Mouse (Mus musculus): ENCODE results near the gene Usp49.
"Not testable (repeated sequence)": the region's sequence is repeated elsewhere in the genome, so short reads cannot be mapped to it uniquely, and the experiment has no call there.

The Usp49 gene

DNA sequence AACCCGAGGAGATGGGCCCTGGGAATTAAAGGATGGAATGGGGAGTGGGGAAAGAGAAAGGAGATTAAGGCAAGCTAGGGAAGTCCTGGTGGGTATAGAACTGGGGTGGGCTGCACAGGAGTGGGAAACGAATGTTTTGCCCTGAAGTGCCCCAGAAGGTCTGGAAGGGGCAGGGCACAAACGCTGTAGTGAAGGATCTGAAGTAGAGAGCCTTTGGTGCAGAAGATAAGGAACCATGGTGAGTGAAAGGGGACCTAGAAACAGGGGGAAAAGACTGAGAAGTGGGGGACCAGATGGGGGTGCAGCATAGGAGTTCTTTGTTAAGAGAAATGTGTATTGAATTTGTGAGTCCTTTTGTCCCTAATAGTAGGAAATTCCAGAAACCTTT is at the start of gene Usp49:
TSS of gene Usp49 (plus strand) at position 13 of the 388 bp plus-strand sequence.
- DNase-seq (ENCODE audit: low read depth, low spot score), result no peak

DNA sequence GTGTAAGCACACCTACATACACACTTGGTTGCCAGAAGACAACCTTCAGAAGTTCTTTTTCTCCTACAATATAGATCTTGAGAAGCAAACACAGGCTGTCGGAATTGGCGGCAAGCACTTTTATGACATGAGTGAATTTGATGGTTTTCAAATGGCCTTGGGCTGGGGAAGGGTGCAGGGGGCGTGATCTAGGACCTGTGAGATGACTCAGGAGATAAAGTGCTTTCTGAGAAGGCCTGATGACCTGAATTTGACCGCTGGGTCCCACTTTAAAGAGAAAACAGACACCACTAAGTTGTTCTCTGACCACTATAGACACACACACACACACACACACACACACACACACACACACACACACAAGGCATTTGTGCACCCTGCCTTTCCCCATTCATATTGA is 49.5 kb upstream of the Usp49 start:
- no peak for DNase-seq (ENCODE audit: low read depth, low spot score)

DNA sequence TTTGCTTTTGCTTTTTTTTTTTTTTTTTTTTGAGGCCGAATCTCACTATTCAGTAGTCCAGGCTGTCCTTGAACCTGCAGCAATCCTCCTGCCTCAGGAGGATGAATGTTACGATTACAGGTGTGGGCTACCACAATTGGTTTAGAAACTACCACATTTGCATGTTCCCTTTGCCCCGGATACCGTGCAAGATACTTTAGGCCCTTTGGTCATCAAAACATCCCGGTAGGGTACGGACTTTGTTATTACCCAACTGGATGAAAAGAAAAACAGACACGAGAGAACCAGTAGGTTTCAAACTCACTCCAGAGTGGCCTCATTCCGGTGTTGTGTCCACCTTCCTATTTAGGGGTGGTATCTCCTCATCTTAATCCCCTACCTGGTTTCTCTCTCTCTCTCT is 42.0 kb upstream of the Usp49 start:
- no peak for DNase-seq (ENCODE audit: low read depth, low spot score)

DNA sequence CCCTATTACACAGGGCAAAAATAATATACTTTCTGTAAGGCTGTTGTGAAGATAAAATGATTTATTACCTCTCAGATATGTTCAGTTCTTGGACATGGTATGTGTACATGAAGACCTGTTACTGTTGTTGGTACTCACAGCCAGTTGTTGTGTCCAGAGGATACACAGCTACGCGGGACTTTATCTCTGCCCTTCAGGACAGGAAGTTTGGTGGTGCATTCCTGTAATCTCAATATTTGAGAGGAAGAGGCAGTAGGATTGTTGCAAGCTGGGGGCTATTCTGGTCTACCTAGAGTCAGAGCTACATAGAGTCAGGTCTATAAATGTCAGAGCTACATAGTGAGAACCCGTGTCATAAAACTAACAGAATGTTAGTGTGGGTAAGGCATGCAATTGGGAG is 39.4 kb upstream of the Usp49 start:
- DNase-seq (ENCODE audit: low read depth, low spot score), result no peak

DNA sequence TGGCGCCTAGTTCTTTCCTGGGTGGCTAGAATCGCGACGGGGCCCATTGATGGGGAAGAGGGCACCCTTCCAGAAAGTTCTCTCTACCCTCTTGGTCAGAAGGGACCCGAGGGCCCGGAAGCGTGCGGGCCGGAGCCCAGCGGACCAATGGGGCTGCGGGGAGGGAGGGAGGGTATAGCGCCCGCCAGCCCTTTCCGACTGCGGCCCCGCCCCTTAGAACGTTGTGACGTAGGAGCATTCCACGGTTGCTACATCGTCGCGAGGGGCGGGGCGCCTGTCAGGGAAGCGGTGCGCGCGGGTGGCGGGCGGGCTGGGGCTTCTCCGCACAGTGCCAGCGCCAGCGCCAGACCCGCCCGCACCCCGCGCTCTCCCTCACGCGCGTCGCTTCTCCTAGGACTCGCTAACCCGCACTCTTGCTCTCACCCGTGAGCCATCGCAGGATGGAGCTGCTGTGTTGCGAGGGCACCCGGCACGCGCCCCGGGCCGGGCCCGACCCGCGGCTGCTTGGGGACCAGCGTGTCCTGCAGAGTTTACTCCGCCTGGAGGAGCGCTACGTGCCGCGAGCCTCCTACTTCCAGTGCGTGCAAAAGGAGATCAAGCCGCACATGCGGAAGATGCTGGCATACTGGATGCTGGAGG is 37.2 kb upstream of the Usp49 start:
- peak; percentile 95 for DNase-seq (ENCODE audit: low read depth, low spot score)

DNA sequence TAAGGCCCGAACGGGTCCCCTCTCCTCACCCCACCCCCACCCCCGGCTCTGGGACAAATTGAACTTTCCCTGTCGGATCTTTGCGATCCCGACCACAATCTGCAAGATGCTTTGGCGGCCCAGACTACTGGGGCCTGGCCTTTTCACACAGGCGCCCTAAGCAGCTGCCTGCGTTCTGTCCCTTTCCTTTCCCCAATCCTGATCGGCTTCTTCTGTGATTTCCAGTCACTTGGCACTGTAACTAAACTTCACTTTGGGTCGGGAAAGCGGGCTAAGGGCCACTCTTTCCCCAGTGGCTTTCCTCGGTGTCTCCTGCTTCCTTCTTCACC is 36.7 kb upstream of the Usp49 start:
- DNase-seq (ENCODE audit: low read depth, low spot score), result no peak

DNA sequence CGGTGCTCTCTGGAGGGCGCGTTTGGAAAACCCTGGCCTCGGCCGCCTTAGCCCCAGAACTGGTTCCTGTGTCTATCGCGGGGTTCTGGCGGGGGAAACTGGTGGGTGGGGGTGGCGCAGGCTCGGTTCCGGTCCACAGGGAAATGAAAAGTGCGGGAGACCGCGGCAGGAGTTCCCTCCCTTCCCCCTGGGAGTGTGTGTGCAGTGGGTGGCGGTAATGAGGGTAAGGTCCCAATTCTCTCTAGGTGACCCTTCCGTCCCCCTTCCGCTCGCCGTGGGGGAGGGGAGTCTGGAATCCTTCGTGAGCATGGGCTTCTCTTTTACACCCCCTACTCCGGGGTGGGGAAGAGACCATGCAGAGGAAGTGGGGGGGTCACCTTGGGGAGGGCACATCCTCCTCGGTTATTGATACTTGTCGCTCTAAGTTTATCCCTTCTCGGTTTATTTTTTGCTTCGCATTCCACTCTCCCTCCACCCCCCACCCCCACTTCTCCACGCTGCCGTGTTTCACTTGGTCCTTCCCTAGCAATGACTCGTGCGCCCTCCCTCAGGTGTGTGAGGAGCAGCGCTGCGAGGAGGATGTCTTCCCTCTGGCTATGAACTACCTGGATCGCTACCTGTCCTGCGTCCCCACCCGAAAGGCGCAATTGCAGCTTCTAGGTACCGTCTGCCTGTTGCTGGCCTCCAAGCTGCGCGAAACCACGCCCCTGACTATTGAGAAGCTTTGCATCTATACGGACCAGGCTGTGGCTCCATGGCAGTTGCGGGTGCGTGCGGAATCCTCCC is 36.1 kb upstream of the Usp49 start:
- no peak for DNase-seq (ENCODE audit: low read depth, low spot score)

DNA sequence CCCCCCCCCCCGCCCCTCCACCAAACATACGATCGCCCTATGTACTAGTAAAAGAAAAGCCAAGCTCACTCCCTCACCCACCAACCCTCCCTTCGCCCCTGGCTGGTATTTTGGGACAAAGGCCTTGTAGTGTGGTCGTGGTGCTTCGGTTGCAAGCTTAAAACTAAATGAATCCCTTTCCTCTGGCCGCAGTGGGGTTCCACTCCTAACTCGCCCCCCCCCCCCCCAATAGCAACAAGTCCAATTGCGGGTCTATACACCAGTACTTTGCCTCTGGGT is 35.6 kb upstream of the Usp49 start:
- DNase-seq (ENCODE audit: low read depth, low spot score), result no peak

DNA sequence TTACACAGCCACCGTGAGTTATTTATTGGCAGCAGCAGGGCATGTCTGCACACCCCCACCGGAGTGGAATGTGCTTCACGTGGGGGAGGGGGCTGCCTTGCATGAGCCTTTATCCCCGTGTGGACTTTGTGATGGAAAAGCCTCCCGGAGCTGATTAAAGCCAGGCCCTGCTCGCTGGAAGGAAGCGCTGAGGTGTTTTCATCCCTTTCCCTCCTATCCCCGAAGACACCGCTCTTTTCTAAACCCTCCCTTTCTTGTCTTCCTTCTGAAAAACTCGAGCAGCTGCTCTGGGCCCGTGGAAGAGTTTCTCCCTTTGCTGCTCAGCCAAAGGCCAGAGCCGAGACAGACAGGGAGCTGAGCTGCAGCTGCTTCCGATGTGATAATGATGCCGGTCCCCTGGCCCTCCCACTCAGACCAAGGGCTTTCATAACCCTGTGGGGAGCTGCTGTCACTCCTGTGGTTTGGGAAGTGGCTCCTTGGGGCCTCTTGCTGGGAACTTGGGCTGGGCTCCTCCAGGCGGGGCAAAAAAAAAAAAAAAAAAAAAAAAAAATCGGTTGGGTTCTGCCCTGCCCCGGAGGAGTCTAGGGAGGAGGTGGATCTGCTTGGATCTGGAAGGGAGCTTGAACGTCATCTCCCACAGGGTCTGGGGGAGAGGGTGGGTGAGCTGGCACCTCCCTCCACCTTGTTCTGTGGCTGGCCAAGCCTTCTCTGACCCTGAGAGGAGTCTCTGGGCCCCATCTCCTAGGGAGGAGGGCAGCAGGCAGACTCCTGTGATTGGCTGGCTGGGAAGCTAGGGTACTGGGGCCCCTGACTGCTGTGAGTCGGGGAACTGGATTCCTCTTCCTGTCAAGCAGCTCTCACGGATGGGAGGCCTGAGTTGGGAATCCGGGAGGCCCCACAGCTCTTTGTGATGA is 35.0 kb upstream of the Usp49 start:
- peak; percentile 80 for DNase-seq (ENCODE audit: low read depth, low spot score)

DNA sequence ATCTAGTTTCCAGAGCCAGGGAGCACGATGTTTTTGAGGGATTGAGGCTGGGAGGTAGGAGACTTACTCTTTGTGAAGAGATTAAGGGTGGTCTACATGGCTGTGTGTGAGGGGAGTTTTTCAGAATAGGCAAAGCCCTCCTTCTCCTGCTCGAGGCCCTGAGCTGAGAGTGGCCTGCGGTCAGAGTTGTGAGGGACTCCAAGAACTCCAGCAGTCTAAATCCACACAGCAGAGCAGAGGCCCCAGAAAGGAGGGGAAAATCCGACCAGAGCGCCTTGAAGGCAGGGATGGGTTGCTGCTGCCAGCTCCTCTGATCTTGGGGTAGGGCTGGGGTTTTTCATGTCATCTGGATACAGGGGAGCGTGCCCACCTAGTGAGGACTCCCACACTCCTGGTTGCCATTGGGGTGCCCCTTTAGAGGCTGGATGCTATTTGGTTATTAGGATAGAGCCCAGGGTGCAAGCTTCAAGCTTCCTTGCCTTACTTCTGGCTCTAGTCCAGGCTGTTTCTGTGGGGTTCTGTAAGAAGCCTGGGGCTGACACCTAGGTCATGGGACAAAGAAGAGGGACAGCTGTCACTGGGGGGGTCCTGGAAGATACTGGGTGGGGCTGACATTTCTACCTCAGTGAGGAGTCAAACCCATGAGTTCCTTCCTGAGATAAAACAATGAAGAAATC is 34.2 kb upstream of the Usp49 start:
- DNase-seq (ENCODE audit: low read depth, low spot score), result no peak

DNA sequence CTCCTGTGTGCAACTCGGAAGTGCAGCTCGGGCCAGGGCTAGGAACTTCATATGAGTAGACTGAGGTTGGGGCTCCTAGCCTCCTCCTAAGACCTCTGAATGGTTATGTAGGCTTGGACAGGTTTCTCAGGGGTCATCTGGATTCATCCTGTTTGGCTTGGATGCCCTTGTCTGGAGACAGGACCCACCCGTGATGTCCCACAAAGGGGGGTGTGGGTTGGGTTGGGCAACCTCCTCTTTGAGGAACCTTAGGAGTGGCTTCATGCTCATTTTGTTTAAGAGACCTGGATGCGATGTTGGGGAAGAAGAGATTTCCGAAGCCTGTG is 33.7 kb upstream of the Usp49 start:
- DNase-seq (ENCODE audit: low read depth, low spot score), result no peak

DNA sequence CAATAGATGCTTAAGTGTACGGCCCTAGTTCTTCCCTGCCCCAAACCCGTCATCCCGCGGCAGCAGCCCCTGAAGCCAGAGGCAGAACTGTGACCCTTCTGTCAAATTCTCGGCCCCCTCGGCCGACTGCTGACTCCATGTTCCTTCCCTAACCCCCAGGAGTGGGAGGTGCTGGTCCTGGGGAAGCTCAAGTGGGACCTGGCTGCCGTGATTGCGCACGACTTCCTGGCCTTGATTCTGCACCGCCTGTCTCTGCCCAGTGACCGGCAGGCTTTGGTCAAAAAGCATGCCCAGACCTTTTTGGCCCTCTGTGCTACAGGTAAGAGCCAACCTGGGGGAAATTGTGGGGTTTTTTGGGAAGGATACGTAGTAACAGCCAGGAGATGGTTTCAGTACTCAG is 33.2 kb upstream of the Usp49 start:
- DNase-seq (ENCODE audit: low read depth, low spot score), result no peak

DNA sequence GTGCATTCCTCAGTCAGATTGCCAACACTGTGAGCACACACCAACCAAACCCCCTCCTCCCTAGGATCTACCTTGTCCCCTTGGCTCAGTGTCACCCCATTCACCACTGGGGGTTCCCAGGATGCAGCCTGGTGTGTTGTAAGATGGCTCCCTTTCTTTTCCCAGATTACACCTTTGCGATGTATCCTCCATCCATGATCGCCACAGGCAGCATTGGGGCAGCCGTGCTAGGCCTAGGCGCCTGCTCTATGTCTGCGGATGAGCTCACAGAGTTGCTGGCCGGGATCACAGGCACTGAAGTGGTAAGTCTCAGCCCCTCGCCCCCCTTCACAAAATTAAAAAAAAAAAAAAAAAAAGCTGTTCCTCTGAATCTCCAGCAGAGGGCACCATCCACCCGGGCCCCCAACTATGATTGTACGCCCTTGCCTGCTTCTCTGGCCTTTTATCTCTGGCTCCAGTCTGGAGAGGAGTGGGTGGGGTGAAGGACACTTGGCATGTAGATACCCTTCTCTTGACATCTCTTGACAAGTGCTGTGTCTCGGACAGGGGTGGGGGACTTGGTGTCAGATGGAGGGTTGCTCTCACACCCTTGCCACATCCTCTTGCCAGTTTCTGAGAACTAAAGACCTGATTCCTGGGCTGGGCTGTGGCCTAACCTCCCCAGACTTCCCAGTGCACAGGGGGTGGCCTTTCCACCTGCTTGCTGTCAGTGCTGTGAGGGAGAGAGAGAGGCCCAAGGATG is 32.5 kb upstream of the Usp49 start:
- peak; percentile 80 for DNase-seq (ENCODE audit: low read depth, low spot score)

DNA sequence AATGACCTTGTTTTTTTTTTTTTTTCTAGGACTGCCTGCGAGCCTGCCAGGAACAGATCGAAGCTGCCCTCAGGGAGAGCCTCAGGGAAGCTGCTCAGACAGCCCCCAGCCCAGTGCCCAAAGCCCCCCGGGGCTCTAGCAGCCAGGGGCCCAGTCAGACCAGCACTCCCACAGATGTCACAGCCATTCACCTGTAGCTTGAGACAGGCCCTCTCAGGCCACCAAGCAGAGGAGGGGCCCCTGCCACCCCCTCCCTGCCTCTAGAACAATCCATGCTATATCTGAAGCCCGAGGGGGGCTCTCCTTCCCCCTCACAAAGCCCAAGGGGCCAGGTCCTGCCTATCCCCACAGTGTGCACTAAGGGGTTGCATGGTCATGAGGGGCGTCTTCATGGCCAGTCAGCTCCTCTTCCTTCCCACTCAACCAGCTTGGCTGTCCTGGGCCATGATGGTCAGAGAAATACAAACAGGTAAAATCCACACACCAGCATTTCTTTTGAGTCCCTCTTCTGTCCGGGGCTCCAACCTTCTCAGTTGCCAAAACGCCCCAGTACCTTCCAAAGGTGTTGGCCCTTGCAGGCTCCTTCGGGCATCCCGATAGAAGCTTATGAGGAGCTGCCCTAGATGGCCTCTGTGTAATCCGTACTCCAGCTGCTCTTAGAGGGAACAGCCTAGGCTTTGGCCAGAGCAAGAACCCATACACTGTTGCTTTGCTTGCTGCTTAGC is 31.7 kb upstream of the Usp49 start:
- DNase-seq (ENCODE audit: low read depth, low spot score), result not testable (repeated sequence)

DNA sequence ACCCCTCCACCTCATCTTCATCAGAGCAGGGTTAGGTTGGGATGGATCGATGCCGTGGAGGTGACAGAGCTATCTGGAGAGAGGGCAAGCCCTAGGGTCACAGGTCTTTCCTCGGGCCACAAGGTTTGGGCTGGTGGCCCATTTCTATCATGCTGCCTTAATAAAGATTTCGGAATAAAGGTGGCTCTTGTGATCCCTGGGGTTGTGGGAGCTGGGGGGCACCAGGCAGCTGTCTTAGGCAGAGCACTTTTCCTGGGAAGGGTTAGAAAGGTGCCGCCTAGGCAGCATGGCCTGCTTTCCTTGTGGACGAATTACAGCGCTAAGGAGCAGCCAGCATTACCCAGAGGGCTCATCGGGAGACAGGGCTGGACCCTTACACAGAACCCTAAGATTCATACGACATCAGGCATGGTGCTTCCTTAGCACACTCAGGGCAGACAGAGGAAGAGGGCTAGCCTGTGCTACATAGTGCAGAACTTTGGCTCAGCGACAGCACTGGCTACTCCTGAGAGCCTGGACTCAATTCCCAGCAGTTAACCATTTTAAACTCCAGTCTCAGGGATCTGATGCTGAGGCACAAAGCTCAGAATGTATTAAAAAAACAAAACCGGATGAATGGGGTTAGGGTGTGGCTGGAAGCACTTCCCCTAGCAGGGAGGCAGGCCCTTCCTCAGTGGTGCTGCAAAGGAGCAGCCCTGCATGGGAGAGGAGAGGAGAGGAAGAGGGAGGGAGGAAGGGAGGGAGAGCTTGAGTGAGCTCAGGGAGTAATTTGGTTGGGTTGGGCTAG is 30.8 kb upstream of the Usp49 start:
- DNase-seq (ENCODE audit: low read depth, low spot score), result no peak

DNA sequence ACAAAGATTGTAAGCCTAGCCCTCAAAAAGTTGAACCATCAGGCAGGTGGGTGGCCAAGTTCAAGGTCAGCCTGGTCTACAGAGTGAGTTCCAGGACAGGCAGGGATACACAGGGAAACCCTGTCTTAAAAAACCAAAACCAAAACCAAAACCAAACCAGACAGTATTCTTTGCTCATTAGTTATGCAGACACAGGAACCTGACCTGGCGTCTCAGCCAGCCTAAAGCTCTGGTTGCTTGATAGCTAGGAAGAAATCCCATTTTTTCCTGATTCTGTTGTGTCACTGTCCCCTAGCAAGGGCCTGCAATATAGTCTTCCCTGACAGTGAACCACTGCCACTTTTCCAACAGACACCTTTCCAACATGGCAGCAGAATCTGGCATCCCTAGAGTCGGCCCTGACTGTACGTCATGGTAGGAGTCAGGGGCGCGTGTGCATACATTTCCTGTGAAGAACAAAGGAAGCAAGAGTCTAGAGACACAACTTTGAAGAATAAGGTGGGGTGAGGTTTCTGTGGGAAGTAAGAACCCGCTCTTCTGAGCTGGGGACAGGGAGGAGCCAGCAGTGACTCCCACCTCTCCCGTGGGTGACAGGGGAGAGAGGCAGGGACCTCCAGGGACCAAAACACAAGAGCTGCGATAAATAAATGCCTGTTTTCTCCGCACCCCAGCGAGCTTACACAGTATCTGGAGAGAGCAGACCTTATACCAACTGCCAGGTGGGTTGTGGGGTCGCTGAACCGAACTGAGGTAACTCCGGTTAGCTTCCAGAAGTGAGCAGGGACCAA is 29.7 kb upstream of the Usp49 start:
- DNase-seq (ENCODE audit: low read depth, low spot score), result no peak

DNA sequence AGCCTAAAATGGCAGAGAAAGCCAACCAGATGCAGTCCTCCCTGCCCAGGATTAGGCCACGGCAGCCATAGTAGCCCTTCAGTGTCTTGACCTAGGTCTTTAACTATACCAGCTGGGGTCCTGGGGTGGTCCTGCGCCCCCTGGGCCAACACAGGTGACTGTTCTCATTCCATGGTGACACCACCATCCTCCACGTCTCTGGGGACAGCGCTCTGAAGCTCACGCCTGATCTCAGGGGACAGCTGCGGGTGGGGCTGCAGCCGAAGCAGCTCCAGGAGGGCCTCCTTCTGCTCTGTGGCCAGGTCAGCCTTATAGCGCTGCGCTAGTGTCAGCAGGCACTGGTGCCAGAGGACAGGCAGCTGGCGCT is 29.1 kb upstream of the Usp49 start:
- no peak for DNase-seq (ENCODE audit: low read depth, low spot score)

DNA sequence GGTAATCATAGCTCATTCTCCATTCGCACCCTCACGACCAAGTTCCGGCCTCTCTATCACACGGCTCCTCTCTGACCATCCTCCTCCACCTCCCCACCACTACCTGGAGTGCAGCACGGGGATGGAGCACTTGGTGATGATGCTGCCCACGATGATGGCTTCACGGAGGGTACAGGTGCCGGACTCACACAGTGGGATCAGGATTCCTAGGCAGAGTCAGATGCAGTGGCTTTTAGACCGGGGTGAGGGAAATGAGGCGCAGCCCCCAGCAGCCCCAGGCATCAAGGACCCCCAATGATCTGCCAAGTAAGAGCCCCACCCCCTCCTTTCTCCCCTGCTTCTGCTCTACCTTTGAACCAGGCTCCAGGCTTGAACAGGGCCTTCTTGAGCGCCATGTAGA is 28.2 kb upstream of the Usp49 start:
- no peak for DNase-seq (ENCODE audit: low read depth, low spot score)

DNA sequence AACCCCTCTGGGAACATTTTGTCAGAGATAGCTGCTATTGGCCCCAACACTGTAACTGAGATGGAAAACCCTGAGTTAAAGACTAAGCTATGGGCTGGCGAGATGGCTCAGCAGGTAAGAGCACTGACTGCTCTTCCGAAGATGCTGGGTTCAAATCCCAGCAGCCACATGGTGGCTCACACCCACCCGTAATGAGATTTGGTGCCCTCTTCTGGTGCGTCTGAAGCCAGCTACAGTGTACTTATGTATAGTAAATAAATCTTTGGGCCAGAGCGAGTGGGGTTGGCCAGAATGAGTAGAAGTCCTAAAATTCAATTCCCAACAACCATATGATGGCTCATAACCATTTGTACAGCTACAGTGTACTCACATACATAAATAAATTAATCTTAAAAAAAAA is 24.3 kb upstream of the Usp49 start:
- DNase-seq (ENCODE audit: low read depth, low spot score), result no peak

DNA sequence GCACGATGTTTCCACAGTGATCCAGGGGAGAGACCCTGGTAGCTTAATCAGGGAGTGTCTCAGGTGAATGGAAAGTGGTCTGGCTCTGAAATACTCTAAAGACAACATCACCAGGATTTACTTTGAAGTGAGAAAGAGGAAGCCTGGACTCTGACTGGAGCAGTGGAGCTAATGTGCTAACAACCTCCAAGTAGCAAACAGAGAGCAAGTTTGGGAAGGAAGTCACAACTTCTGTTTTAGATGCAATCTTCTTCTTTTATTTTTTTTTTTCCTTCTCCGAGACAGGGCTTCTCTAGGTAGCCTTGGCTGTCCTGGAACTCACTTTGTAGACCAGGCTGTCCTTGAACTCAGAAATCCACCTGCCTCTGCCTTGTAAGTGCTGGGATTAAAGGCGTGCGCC is 21.3 kb upstream of the Usp49 start:
- no peak for DNase-seq (ENCODE audit: low read depth, low spot score)
